Mouse (Mus musculus) erythroid progenitor cell, adult 5-6 weeks (primary cell): ENCODE data around the gene Ttc29. TPM values are rescaled to one million over a fixed set of nuclear protein-coding genes. Genes with fewer than 3 reads are reported as not detected.

Experiments
- total RNA-seq, 2 experiments: library from RNA; stranded (forward) in 1 of 2; stranded (reverse) in 1 of 2; fragments of 150-400 nt in 1 of 2; fragments of 186-747, 209-891 nt in 1 of 2; gene quantifications; 2 replicates each; pipeline versions ENCODE4 v1.2.3 to v1.2.4; 2015 to 2017; ENCODE audit warnings: low replicate concordance in 2 of 2

The Ttc29 gene
- total RNA-seq, 2 experiments from 2014 or later, result not detected

Other genes starting within 250 kb of the Ttc29 start
- gene Pou4f2, start 223.3 kb downstream of the Ttc29 start, total RNA-seq (2015; ENCODE audit: low replicate concordance), result not detected in 2 replicates
- gene Pou4f2, start 223.3 kb downstream of the Ttc29 start, total RNA-seq (2017; ENCODE audit: low replicate concordance), result not detected in 2 replicates